Mouse (Mus musculus) left cerebral cortex, adult 8-10 months (tissue): ENCODE data around the gene Csf2. TPM values are rescaled to one million over a fixed set of nuclear protein-coding genes. Genes with fewer than 3 reads are reported as not detected.

ENCODE experiments used
- DNase-seq, 2 experiments: peaks; one replicate each; pipeline ENCODE4 v3.0.0; 2022; ENCODE audit warnings: low spot score in 2 of 2
- total RNA-seq, 4 experiments: library from RNA; stranded (reverse); gene quantifications; 2 replicates each; pipeline ENCODE4 v1.2.4; 2022

The Csf2 gene
- total RNA-seq, 4 experiments from 2014 or later = not detected

DNA sequence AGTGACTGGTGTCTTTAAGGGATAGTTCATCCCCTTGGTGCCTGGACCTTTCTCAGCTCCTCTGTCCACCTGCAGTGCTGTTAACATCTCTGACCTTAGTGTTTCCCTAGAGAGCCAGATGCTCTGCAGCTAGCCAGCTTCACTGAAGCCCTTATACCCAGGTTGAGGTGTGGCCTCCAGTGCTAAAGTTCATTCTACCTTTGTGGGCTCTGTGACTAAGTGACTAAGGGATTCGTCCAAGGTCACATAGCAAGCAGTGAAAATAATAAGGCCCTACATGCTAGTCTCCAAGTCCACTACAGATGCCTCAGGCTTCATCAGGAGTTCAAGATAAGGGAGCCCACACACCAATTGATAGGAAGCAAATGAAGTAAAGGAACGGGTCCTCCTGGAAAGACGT, 7.0 kb downstream of the Csf2 start:
- no peak for DNase-seq

DNA sequence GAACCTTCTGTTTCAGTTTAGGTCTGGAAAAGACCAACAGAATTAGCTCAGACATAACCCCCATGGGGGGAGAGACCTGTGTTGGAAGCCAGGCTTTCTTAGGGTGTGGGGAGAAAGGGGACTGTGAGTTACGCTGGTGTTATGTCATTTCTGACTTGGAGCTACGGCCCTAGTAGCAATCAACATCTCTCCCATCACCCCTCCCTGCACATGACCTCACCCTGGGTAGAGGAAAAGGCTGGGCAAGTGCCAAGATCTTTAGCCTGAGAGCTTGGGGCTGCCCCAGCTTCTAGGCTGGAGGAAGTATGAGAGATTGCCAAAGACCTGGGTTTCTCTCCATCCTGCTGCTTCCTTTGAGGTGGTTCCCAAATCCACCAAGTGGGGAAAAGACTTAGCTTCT, 12.5 kb downstream of the Csf2 start:
- DNase-seq = no peak

GRCm38 (mm10) chr11:54227478-54227877, 22.0 kb downstream of the Csf2 start:
- DNase-seq = no peak

DNA sequence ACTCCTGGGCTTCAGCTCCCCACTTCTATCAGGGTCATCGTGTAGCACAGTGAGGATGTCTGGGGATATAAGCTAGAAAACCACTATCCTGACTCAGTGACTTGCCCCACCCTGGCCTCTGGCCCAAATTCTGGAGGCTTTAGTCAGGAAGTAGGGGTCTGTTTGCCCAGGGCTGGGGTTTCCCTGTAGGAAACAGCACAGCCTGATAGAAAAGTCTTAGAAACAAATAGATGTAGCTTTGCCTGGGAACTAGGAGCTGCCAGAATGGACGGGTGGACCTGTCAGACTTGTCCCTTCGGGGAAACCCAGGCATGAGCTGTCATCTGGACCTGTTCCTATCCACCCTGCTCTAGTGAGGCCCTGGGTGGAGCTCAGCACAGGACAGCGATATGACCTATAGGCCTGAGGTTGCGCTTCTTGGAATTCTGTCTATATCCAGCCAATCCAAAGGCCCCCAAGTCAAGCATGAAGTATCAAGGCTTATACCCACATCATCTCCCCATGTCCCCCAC, 24.9 kb downstream of the Csf2 start:
- DNase-seq = no peak

GRCm38 (mm10) chr11:54223637-54224474, 25.6 kb downstream of the Csf2 start:
- no peak for DNase-seq

- no peak for DNase-seq
Measured at GRCm38 (mm10) chr11:54219903-54220740, 29.3 kb downstream of the Csf2 start.

- DNase-seq = no peak
Measured at GRCm38 (mm10) chr11:54219191-54219590, 30.3 kb downstream of the Csf2 start.

DNA sequence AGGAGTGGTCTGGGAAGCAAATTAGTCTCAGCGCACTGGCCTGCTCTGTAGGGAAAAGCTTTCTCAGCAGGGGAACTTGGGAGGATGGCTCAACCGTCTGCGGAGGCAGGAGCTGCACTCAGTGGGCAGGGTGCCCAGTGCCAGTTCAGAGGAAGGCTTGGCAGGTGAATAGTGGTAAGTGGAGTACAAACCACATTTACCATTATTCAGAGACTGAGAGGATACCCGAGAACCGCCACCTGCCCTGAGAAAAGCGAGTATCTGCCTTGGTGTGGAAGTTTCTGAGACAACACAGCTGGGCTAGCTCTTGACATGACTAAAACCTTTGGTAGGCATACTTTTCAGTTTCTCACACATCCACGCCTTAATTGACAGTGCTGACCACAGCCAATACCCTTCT, 32.1 kb downstream of the Csf2 start:
- peak in 1 of 2 experiments; percentile 12 for DNase-seq

DNA sequence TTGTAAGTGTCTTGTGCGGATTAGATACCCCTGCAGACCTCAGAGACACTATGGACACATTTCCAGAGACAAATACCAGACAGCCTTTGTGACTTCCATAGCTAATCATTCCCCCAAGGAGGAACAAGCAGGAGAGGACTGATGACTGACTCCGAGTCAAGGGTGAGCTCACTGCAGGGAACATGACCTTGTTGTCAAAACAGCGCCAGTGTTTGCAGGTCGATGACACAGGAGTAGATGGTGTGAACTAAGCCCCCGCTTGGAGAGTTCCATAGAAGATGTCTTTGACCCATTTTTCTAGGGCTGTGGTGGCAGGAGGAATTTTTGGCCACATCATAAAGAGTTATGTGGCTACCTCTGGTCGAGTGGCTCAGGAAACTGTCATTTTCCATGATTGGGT, 33.4 kb downstream of the Csf2 start:
- DNase-seq = no peak

DNA sequence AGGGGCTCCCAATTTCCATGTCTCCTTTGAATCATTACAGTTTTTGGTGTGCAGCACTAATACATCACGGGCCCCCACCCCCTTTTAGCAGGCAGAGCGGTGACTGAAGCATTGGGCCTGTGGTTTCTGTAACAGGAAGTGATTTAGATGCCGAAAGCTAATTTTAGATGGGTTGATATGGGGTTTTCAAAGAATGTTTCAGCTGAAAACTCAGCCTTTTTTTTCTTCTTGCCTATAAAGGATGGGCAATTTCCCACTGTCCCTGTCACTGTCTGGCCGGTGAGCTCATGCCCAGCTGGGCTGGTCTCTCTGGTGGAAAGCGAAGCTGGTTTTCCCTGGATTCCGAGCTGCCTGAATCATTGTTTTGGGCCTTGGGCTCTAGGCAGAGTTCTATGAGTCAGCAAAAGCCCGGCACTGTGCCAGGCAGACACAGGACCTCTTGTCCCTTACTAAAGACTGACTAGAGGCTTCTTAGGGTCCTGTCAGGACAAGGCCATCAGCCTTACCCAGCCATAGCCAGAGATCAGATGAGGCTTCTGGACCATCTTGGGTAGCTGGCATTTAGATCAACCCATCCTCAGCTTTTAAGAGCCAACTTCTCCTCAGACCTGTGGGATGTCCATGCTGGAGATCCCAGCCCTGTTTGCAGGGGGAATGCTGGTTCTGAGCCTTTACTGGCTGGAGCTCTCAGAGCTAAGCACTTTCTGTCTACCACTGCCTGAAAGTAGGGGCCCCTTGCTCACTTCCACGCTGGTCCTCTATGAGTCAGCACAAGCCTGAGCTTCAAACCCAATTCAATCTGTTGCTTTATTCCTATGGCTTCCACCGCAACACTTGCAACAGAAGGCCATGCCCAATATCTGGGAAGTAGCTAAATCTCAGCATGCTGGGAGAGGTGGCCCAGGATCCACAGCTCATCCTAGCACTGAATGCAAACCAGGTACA, 34.7 kb downstream of the Csf2 start:
- peak in 1 of 2 experiments; percentile 32 for DNase-seq

DNA sequence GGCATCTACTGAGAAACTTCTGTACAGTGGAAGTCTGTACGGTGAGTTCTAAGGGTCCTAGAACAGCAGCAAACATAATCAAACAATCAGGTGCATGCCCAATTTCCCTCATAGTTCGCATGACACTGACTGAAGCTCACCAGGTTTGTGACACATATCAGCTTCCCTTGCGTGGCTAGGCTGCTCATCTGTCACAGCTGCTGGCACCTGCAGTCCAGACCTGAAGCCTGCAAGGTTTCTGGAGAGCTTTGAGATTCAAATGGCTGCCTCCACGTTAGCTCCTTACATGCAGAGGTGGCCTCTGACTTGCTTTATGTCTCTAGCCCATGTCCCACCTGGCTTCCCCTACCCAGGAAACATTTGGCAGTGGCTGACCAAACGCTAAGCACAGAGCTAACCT, 35.8 kb downstream of the Csf2 start:
- DNase-seq = no peak

DNA sequence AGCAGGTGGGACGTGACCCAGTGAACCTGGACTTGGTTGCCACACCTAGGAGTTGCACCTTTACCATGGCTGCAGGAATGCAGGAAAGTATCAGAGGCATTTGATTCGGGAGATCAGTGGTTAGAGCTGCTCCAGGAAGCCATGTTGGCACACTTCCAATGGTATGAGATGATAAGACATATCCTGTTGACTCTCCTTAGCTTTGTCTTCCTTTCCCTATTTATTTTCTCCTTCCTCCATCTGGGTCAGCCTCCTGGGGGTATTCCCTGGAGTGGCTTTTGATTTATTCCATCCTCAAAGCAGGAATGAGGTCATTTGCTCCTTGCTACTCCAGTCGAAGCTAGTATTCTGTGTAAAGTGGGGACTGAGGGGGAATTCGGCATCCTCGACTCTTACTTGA, 42.5 kb downstream of the Csf2 start:
- no peak for DNase-seq

GRCm38 (mm10) chr11:54205366-54205765, 44.1 kb downstream of the Csf2 start:
- DNase-seq = no peak

GRCm38 (mm10) chr11:54204781-54205180, 44.7 kb downstream of the Csf2 start:
- DNase-seq = no peak

DNA sequence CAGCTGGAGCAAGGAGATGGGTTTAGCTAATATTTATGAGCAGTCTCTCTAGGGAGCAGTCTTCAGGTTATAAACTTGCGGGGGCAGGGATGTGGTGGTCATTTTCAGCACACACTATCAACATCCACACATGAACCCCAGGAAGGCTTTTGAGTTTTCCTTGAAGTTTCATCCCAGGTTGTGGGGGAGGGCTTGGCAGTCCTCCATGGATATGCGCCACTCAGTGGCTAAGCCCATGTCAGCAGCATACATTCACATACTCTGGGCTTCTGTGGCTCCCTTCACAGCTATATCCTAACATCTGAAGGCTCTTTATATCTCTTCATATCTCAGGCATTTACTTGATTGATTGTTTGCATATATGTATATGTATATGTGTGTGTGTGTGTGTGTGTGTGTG, 46.3 kb downstream of the Csf2 start:
- DNase-seq = no peak

- no peak for DNase-seq
Measured at GRCm38 (mm10) chr11:54201881-54202685, 47.4 kb downstream of the Csf2 start.

DNA sequence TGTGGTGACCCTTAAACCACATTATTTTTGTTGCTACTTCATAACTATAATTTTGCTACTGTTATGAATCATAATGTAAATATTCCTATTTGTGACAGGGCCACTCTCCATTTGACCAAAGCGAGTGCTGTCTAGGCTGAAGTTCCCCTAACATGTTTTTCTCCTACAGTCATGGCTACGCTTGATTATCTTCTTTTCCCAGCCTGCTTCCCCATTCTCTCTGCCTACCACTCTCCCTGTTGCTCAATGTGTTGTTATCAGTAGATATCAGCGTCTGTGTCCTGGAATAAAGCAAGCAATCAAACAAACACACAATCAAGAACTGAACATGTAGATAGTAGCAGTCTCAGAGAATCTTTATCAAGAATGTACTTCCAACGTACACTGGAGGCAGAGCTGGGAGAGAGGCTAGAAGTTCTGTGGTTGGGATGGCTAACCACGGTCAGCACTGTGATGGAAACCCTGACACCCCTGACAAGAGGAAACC, 48.1 kb downstream of the Csf2 start:
- no peak for DNase-seq
